Mouse (Mus musculus) spleen, adult 2 months (tissue): Measurements from ENCODE around the gene Patz1. TPM values are rescaled to one million over a fixed set of nuclear protein-coding genes. Genes with fewer than 3 reads are reported as not detected.
A peak's percentile ranks its signal among the peaks of the same experiment; 100 is the strongest.

ENCODE experiments used
- DNase-seq, 2 experiments: peaks; one replicate each; pipeline versions ENCODE4 v3.0.0 to v3.0.0-alpha.2; 2012 to 2021; ENCODE audit warnings: low spot score in 2 of 2, low read depth in 1 of 2
- H3K27ac ChIP-seq: fragments of 200-500 bp; 2 replicates; pipeline ENCODE4 v1.5.1; 2012; ENCODE audit warnings: low read length, inconsistent platforms; ENCODE audit not compliant: insufficient read depth
- H3K27me3 ChIP-seq: fragments of 200-500 bp; 2 replicates; pipeline ENCODE4 v1.6.1; 2012; ENCODE audit warnings: mild to moderate bottlenecking, moderate library complexity, low read length, inconsistent platforms; ENCODE audit not compliant: control insufficient read depth, insufficient read depth
- H3K36me3 ChIP-seq: fragments of 200-500 bp; 2 replicates; pipeline ENCODE4 v1.6.1; 2012; ENCODE audit warnings: mild to moderate bottlenecking, low read length, inconsistent platforms; ENCODE audit not compliant: control insufficient read depth, insufficient read depth
- H3K4me1 ChIP-seq: fragments of 200-500 bp; 2 replicates; pipeline ENCODE4 v1.6.1; 2011; ENCODE audit warnings: inconsistent platforms; ENCODE audit not compliant: control insufficient read depth, insufficient read depth, insufficient read length
- H3K4me3 ChIP-seq: fragments of 200-500 bp; 2 replicates; pipeline ENCODE4 v1.5.1; 2011; ENCODE audit warnings: mild to moderate bottlenecking, inconsistent platforms; ENCODE audit not compliant: insufficient read depth, insufficient read length; ENCODE audit errors: extremely low read depth
- CTCF ChIP-seq: fragments of 200-500 bp; IDR thresholded peaks from 2 replicates; pipeline ENCODE4 v1.5.1; 2011; ENCODE audit warnings: mild to moderate bottlenecking, inconsistent platforms; ENCODE audit not compliant: insufficient read depth, insufficient read length, insufficient replicate concordance; ENCODE audit errors: extremely low read depth
- POLR2A ChIP-seq: fragments of 200-500 bp; IDR thresholded peaks from 2 replicates; pipeline ENCODE4 v1.6.1; 2011; ENCODE audit warnings: low read depth, low read length, inconsistent platforms
- WGBS: fragments of 180-500 bp; shearing (Covaris S2); methylation state at CpG from one replicate; pipeline ENCODE4 v1.1.7; 2018; 5-methylcytosine and 5-hydroxymethylcytosine counted together
- polyA plus RNA-seq: library from polyadenylated mRNA; depleted of rRNA; stranded (reverse); fragments of >200 nt; gene quantifications from 2 replicates; pipeline ENCODE4 v1.2.3, GENCODE M21; 2012

Patz1 gene
- polyA plus RNA-seq, 1 experiment: 44.9 TPM

DNA sequence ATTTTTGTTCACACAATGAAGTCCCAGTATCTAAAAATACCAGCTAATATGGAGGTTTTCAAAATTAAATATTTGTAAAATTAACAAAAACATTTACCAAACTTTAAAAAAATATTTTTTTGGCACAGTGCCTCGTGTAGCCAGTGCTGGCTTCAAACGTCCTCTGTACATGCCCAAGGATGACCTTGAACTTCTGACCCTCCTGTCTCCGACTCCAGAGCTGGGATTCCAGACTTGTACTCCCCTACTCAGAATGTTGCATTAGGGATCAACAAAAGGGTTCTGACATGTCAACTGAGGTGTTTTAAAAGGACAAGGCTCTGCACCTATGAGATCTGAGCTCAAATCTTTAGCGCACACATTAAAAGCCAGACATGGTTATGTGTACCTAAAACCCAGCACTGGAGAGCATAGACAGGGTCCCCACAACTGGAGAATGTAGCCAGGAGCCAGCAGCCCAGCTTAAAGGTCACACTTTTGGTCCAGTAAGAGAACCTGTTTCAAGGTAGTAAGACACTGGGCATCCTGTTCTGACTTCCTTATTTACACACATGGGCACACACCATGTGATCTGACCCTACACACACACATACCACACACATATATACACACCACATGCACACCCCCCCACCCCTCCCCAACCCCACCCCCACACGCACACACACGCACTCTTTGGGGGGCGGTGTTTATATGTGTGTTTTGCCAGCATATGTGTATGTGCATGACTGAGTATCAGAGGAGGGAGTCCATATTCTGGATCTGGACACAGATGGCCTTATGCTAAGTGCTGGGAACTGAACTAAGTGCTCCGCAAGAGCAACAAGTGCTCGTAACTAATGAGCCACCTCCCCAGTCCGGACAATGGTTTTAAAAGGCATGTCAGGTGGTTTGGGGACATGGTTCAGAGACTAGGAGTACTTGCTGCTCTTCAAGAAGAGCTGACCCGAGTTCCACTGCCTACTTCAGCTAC, 40.4 kb downstream of the Patz1 start:
- Histone ChIP-seq H3K4me1 (peaks cover 21% of the 10 kb centered on the region; the same call in 1 of the 2 replicates), H3K36me3 (peaks cover 11% of the 10 kb centered on the region), H3K27ac (peak overlapping the region; percentile 80), H3K4me3 (no peak overlapping the region; the same call in 1 of the 2 replicates), H3K27me3 (no peaks in the 10 kb centered on the region)
- WGBS: 60% methylated on average over 11 of the region's 11 CpGs
- TF ChIP-seq CTCF (no peak), POLR2A (no peak)
- DNase-seq: no peak

DNA sequence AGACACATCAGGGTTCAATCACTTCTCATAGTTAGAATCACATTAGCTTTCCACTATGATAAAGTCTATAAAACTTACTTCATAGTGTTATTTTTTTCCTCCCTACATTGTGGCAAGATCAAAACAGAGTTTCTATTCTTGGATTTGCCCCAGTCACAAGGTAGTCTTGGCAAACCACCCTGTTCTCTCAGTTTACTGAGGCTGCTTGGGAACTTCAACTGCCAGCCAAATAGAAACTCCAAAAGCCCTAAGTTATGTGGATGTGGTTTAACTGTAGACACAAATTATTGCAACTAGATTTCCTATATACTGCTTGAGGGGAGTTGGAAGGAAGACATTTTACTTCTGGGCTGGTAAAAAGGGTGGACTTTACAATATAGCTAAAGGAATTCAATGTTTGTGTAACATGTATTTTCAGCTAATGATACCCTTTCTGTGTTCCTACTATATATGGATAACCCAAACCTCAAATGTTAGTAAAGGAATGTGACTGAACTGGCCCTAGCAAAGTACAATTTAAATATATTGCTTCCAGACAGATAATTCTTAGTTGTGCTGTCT, 41.3 kb downstream of the Patz1 start, which contains the start of gene Pik3ip1:
Pik3ip1 (plus strand) TSS at position 511 of the 561 bp plus-strand sequence.
- Histone ChIP-seq H3K36me3 (peaks cover 14% of the 10 kb centered on the region), H3K4me3 (peak within 1 kb of the TSS; percentile 72), H3K27me3 (no peaks in the 10 kb centered on the region), H3K4me1 (peaks cover 30% of the 10 kb centered on the region; the same call in 1 of the 2 replicates), H3K27ac (peak within 1 kb of the TSS; percentile 96)
- TF ChIP-seq CTCF (no peak), POLR2A (no peak)
- DNase-seq: no peak

GRCm38 (mm10) chr11:3330566-3330965, 41.9 kb downstream of the Patz1 start:
- TF ChIP-seq POLR2A (peak; percentile 45), CTCF (peak; percentile 20; the same call in 1 of the 2 replicates)
- peaks cover 14% of the 10 kb centered on the region for H3K36me3 ChIP-seq
- peak overlapping the region; percentile 72 for H3K4me3 ChIP-seq
- no peaks in the 10 kb centered on the region for H3K27me3 ChIP-seq
- H3K27ac ChIP-seq: peak overlapping the region; percentile 96
- WGBS: 1% methylated on average over 9 of the region's 9 CpGs
- H3K4me1 ChIP-seq: peaks cover 31% of the 10 kb centered on the region; the same call in 1 of the 2 replicates
- peak; percentile 73 to 87 for DNase-seq

DNA sequence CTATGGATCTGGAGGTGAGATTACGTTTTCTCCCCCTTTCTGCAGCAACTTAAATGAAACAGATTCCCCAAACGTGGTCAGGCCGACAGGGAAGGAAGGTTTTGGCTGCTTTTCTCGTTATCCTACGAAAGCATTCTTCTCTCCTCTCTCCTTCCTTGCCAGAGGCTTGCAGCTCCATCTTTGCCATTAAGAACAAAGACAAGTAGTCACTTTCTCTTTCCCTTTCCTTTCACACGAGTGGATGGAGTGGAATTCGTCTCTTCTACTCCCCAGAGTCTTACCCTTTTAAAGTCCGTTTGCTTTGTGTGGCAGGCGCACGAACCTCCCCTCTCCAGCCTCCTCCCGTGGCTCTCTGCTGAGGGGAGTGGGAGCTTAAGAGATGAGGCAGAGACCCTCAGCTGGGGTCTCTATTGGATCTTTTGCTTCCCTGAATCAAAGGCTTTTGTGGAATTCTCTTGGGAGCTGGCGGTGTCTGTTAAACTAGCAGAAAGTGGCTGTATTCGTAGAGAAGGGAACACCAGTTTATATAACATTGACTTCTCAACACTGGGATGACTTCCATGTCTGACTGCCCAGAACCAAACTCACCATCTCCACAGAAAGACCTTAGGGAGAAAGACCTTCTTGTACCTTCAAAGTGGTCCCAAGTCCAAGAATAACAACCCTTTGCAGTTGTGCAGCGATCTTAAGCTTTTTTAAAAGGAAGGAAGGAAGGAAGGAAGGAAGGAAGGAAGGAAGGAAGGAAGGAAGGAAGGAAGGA, 42.5 kb downstream of the Patz1 start:
- 2% methylated on average over 14 of the region's 14 CpGs for WGBS
- Histone ChIP-seq H3K27me3 (no peaks in the 10 kb centered on the region), H3K27ac (peak overlapping the region; percentile 96), H3K4me3 (peak overlapping the region; percentile 72), H3K4me1 (peaks cover 31% of the 10 kb centered on the region; the same call in 1 of the 2 replicates), H3K36me3 (peaks cover 14% of the 10 kb centered on the region)
- DNase-seq: no peak
- TF ChIP-seq CTCF: no peak
- TF ChIP-seq POLR2A: no peak

DNA sequence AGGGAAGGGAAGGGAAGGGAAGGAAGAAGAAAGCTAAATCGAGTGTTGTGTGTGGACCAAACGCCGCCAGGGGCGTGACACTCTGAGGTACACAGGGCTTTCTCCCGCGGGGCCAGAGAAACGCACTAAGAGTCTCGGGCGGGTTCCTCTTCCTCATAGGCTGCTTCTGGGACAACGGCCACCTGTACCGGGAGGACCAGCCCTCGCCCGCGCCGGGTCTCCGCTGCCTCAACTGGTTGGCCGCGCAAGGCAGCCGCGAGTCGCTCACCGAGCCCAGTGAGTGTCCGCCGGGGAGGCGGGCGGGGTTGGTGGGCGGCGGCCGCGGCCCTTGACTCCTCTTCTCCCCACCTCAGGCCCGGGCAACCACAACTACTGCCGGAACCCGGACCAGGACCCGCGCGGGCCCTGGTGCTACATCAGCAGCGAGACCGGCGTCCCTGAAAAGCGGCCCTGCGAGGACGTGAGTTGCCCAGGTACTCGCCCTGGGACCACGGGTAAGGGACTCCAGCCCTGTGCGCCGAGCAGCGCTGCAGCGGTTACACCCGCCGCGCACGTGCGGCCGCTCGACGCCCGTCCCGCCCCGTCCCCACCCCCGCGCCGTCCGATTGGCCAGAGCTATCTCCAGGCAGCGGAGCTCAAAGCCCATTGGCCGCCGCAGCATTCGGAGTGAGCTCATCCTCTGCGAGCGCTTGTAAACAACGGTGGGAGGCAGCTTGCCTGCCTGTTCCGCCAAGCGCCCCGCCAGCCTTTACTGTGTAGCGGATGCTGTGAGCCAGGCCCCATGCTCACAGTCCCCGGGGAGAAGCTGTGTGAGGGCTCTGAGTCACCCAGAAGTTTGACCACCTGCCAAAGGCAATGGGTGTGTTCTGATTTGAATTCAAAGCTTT, 43.3 kb downstream of the Patz1 start:
- Histone ChIP-seq H3K4me1 (peaks cover 31% of the 10 kb centered on the region; the same call in 1 of the 2 replicates), H3K27ac (peak overlapping the region; percentile 96), H3K4me3 (peak overlapping the region; percentile 72), H3K36me3 (peaks cover 14% of the 10 kb centered on the region), H3K27me3 (no peaks in the 10 kb centered on the region)
- peak; percentile 95 to 96 for DNase-seq
- under 1% methylated on average over 74 of the region's 75 CpGs for WGBS
- no peak for TF ChIP-seq CTCF
- peak; percentile 93 for TF ChIP-seq POLR2A
